Mouse (Mus musculus) telencephalon, adult 2 months (tissue): ENCODE measurements around the gene Exosc9.
"Not testable (repeated sequence)": the region's sequence is repeated elsewhere in the genome, so short reads cannot be mapped to it uniquely, and the experiment has no call there.

Experiments used
- DNase-seq: peaks from one replicate; pipeline ENCODE4 v3.0.0-alpha.2; 2011; ENCODE audit warnings: low read depth, low spot score

Gene Exosc9

GRCm38 (mm10) chr3:36551851-36552384 is 488 bp upstream of the Exosc9 start:
- peak; percentile 45 for DNase-seq

GRCm38 (mm10) chr3:36557601-36558000 is 5.2 kb downstream of the Exosc9 start:
- no peak for DNase-seq

DNA sequence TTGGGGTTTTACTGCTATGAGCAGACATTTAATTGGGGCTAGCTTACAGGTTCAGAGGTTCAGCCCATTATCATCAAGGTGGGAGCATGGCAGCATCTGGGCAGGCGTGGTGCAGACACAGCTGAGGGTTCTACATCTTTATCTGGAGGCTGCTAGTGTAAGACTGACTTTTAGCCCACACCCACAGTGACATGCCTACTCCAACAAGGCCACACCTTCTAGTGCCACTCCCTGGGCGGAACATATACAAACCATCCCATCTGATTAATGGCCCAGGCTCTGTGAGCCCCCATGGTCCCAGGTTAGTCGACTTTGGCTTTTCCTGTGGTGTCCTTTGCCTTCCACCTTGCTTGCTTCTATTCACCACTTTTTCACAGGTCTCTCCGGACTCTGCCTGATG is 7.2 kb downstream of the Exosc9 start:
- no peak for DNase-seq

GRCm38 (mm10) chr3:36563666-36564065 is 11.3 kb downstream of the Exosc9 start:
- no peak for DNase-seq

GRCm38 (mm10) chr3:36569836-36570235 is 17.4 kb downstream of the Exosc9 start:
- no peak for DNase-seq

DNA sequence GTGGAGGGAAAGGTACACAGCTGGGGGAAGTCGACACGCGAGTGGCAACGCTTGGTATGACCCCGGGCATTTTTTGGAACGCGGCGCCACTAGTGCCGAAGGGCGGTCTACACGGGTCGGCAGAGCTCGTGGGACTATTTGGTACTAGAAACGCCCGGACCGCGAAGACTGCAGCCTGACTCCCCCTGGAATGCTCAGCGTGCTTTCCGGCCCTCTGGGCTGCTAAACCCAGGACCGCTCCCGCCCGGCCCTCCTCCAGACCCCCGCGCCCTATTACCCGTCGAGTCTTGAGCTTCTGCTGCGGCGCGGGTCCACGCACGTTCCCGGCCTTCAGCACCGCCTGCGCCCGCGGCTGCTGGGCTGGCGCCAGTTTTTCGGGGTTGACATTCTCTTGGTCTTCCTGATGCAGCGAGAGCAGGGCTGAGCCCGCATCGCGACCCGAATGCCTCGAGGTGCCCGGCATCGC is 19.0 kb downstream of the Exosc9 start:
- no peak for DNase-seq

- DNase-seq = peak; percentile 95
Measured at GRCm38 (mm10) chr3:36571827-36572378, 19.5 kb downstream of the Exosc9 start, which contains the start of gene Ccna2. Gene Ccna2, minus strand, starts transcription at chr3:36572150.

GRCm38 (mm10) chr3:36598811-36599210 is 46.4 kb downstream of the Exosc9 start:
- DNase-seq = no peak

DNA sequence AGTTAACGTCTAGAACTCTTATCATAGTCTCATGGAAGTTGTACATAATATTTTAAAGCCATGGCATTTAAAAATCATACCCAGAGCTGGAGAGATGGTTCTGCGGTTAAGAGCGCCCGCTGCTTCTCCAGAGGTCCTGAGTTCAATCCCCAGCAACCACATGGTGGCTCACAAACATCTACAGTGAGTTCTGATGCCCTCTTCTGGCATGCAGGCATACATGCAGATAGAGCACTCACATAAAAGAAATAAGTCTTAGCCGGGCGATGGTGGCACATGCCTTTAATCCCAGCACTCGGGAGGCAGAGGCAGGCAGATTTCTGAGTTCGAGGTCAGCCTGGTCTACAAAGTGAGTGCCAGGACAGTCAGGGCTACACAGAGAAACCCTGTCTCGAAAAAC is 47.4 kb downstream of the Exosc9 start:
- DNase-seq = not testable (repeated sequence)

- no peak for DNase-seq
Measured at GRCm38 (mm10) chr3:36605894-36606783, 53.7 kb downstream of the Exosc9 start.

- DNase-seq = peak; percentile 5
Measured at GRCm38 (mm10) chr3:36612687-36613086, 60.3 kb downstream of the Exosc9 start.

GRCm38 (mm10) chr3:36613202-36613907 is 60.9 kb downstream of the Exosc9 start, which contains the start of gene Bbs7:
Gene Bbs7, minus strand, starts transcription at chr3:36613477.
- peak; percentile 95 for DNase-seq

DNA sequence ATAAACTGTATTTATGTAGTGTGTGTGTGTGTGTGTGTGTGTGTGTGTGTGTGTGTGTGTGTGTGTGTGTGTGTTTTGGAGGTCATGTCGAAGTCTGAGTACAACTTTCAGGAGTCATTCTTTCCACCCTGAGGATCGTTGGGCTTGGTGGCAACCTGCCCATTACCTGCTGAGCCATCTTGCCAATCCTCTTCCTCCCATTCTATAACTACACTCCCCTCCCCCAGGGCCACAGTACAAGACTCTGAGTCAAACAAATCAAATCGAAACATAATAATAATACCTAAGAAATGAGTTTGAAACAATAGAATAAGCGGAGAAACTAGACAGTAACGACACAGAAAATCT is 61.5 kb downstream of the Exosc9 start:
- DNase-seq = no peak
